Mouse (Mus musculus) hindbrain, embryonic 10.5 days (tissue): ENCODE results near the gene Zmat3. TPM values are rescaled to one million over a fixed set of nuclear protein-coding genes. Genes with fewer than 3 reads are reported as not detected.

Experiments
- DNase-seq: peaks from one replicate; pipeline ENCODE4 v3.0.0-alpha.2; 2017; ENCODE audit warnings: low spot score
- H3K27ac ChIP-seq: fragments of 300-500 bp; sonication (generic); 2 replicates; pipeline ENCODE4 v1.5.1; 2016; ENCODE audit warnings: mild to moderate bottlenecking, moderate library complexity
- H3K27me3 ChIP-seq: fragments of 300-500 bp; sonication (generic); 2 replicates; pipeline ENCODE4 v1.6.1; 2016; ENCODE audit warnings: mild to moderate bottlenecking; ENCODE audit not compliant: poor library complexity, insufficient read depth, severe bottlenecking
- H3K36me3 ChIP-seq: fragments of 300-500 bp; sonication (generic); 2 replicates; pipeline ENCODE4 v1.6.1; 2016; ENCODE audit warnings: mild to moderate bottlenecking, moderate library complexity
- H3K4me1 ChIP-seq: fragments of 300-500 bp; sonication (generic); replicated peaks from 2 replicates; pipeline ENCODE4 v1.6.1; 2016; ENCODE audit warnings: mild to moderate bottlenecking
- H3K4me3 ChIP-seq: fragments of 300-500 bp; sonication (generic); 2 replicates; pipeline ENCODE4 v1.5.1; 2016; ENCODE audit warnings: mild to moderate bottlenecking, moderate library complexity
- H3K9me3 ChIP-seq: fragments of 300-500 bp; sonication (generic); 2 replicates; pipeline ENCODE4 v1.6.1; 2016; ENCODE audit warnings: mild to moderate bottlenecking, moderate library complexity
- WGBS: fragments of 180-500 bp; shearing (Covaris S2); methylation state at CpG from one replicate; pipeline ENCODE4 v1.1.7; 2016; 5-methylcytosine and 5-hydroxymethylcytosine counted together
- polyA plus RNA-seq: library from polyadenylated mRNA; unstranded; fragments of >200 nt; fragmentation: Nextera tagmentation; extraction: Ambion mirVana; gene quantifications from 2 replicates; pipeline ENCODE4 v1.2.1, GENCODE M21; 2016

Zmat3 gene
- polyA plus RNA-seq, 1 experiment from 2014 or later = 7.8 TPM

- Histone ChIP-seq H3K27me3 (no peaks in the 10 kb centered on the region), H3K27ac (peak within 1 kb of the TSS; percentile 97), H3K9me3 (no peaks in the 10 kb centered on the region), H3K4me1 (peaks cover 29% of the 10 kb centered on the region), H3K4me3 (peak within 1 kb of the TSS; percentile 93), H3K36me3 (no peaks in the 10 kb centered on the region)
- WGBS = under 1% methylated on average over 55 of the region's 65 CpGs
- peak; percentile 72 for DNase-seq
Observed at GRCm38 (mm10) chr3:32397461-32398174, 31.8 kb upstream of the Zmat3 start, which contains the start of gene Pik3ca. Pik3ca (plus strand) TSS chr3:32397671.

GRCm38 (mm10) chr3:32396794-32397460, 31.1 kb upstream of the Zmat3 start:
- Histone ChIP-seq H3K4me3 (peak overlapping the region; percentile 93), H3K27ac (peak overlapping the region; percentile 97), H3K9me3 (no peaks in the 10 kb centered on the region), H3K27me3 (no peaks in the 10 kb centered on the region), H3K36me3 (no peaks in the 10 kb centered on the region), H3K4me1 (peaks cover 29% of the 10 kb centered on the region)
- WGBS = 0% methylated on average over 48 of the region's 77 CpGs
- peak; percentile 98 for DNase-seq

GRCm38 (mm10) chr3:32395771-32396551, 30.1 kb upstream of the Zmat3 start:
- H3K27me3 ChIP-seq = no peaks in the 10 kb centered on the region
- peak overlapping the region; percentile 93 for H3K4me3 ChIP-seq
- peak; percentile 37 for DNase-seq
- peaks cover 25% of the 10 kb centered on the region for H3K4me1 ChIP-seq
- H3K27ac ChIP-seq = peak overlapping the region; percentile 97
- WGBS = 32% methylated on average over 24 of the region's 24 CpGs
- no peaks in the 10 kb centered on the region for H3K36me3 ChIP-seq
- H3K9me3 ChIP-seq = no peaks in the 10 kb centered on the region

- H3K4me3 ChIP-seq = no peak overlapping the region
Observed at GRCm38 (mm10) chr3:32393986-32394385, 28.2 kb upstream of the Zmat3 start.

GRCm38 (mm10) chr3:32392841-32393240, 27.0 kb upstream of the Zmat3 start:
- H3K36me3 ChIP-seq = no peaks in the 10 kb centered on the region
- no peaks in the 10 kb centered on the region for H3K27me3 ChIP-seq
- no peak overlapping the region for H3K4me3 ChIP-seq
- no peak for DNase-seq
- no peaks in the 10 kb centered on the region for H3K9me3 ChIP-seq
- H3K27ac ChIP-seq = no peak overlapping the region
- WGBS = 88% methylated on average over 4 of the region's 4 CpGs
- peaks cover 6% of the 10 kb centered on the region; the same call in 1 of the 2 replicates for H3K4me1 ChIP-seq

More at GRCm38 (mm10) chr3:32393986-32394385, 28.2 kb upstream of the Zmat3 start:
- Histone ChIP-seq H3K27me3 (no peaks in the 10 kb centered on the region), H3K27ac (no peak overlapping the region), H3K36me3 (no peaks in the 10 kb centered on the region), H3K9me3 (no peaks in the 10 kb centered on the region), H3K4me1 (peaks cover 13% of the 10 kb centered on the region)
- 89% methylated on average over 8 of the region's 8 CpGs for WGBS
- DNase-seq = no peak

- no peaks in the 10 kb centered on the region for H3K27me3 ChIP-seq
- 79% methylated on average over 3 of the region's 3 CpGs for WGBS
- no peaks in the 10 kb centered on the region for H3K36me3 ChIP-seq
- no peaks in the 10 kb centered on the region for H3K4me1 ChIP-seq
- DNase-seq = no peak
- no peaks in the 10 kb centered on the region for H3K9me3 ChIP-seq
- no peak overlapping the region for H3K27ac ChIP-seq
- H3K4me3 ChIP-seq = no peak overlapping the region
Observed at GRCm38 (mm10) chr3:32381556-32381955, 15.7 kb upstream of the Zmat3 start.

GRCm38 (mm10) chr3:32379891-32380290, 14.1 kb upstream of the Zmat3 start:
- WGBS = 36% methylated on average over 2 of the region's 2 CpGs
- Histone ChIP-seq H3K27ac (no peak overlapping the region), H3K27me3 (no peaks in the 10 kb centered on the region), H3K4me1 (no peaks in the 10 kb centered on the region), H3K4me3 (no peak overlapping the region), H3K9me3 (no peaks in the 10 kb centered on the region), H3K36me3 (no peaks in the 10 kb centered on the region)
- DNase-seq = peak; percentile 15

- Histone ChIP-seq H3K4me3 (no peak overlapping the region), H3K9me3 (no peaks in the 10 kb centered on the region), H3K27ac (no peak overlapping the region), H3K27me3 (no peaks in the 10 kb centered on the region), H3K36me3 (no peaks in the 10 kb centered on the region), H3K4me1 (no peaks in the 10 kb centered on the region)
- WGBS = 91% methylated on average over 6 of the region's 6 CpGs
- no peak for DNase-seq
Observed at GRCm38 (mm10) chr3:32373236-32373635, 7.4 kb upstream of the Zmat3 start.

GRCm38 (mm10) chr3:32372470-32372869, 6.7 kb upstream of the Zmat3 start:
- Histone ChIP-seq H3K4me3 (no peak overlapping the region), H3K9me3 (no peaks in the 10 kb centered on the region), H3K36me3 (no peaks in the 10 kb centered on the region), H3K4me1 (no peaks in the 10 kb centered on the region), H3K27me3 (no peaks in the 10 kb centered on the region), H3K27ac (no peak overlapping the region)
- no peak for DNase-seq
- WGBS = 91% methylated on average over 8 of the region's 8 CpGs

GRCm38 (mm10) chr3:32371957-32372356, 6.1 kb upstream of the Zmat3 start:
- DNase-seq = no peak
- Histone ChIP-seq H3K4me3 (no peak overlapping the region), H3K9me3 (no peaks in the 10 kb centered on the region), H3K27ac (no peak overlapping the region), H3K4me1 (no peaks in the 10 kb centered on the region), H3K27me3 (no peaks in the 10 kb centered on the region), H3K36me3 (no peaks in the 10 kb centered on the region)
- 74% methylated on average over 7 of the region's 7 CpGs for WGBS

GRCm38 (mm10) chr3:32367516-32367915, 1.7 kb upstream of the Zmat3 start:
- Histone ChIP-seq H3K27ac (no peak overlapping the region), H3K36me3 (no peaks in the 10 kb centered on the region), H3K4me3 (no peak overlapping the region), H3K4me1 (peaks cover 18% of the 10 kb centered on the region), H3K27me3 (peaks cover 8% of the 10 kb centered on the region), H3K9me3 (no peaks in the 10 kb centered on the region)
- no peak for DNase-seq
- 85% methylated on average over 1 of the region's 1 CpGs for WGBS

GRCm38 (mm10) chr3:32366246-32366734, 476 bp upstream of the Zmat3 start:
- H3K27me3 ChIP-seq = peaks cover 8% of the 10 kb centered on the region
- WGBS = 64% methylated on average over 17 of the region's 17 CpGs
- no peaks in the 10 kb centered on the region for H3K9me3 ChIP-seq
- no peak for DNase-seq
- H3K36me3 ChIP-seq = no peaks in the 10 kb centered on the region
- H3K27ac ChIP-seq = no peak overlapping the region
- H3K4me3 ChIP-seq = peak overlapping the region; percentile 83
- peaks cover 18% of the 10 kb centered on the region for H3K4me1 ChIP-seq
